Mouse (Mus musculus) urinary bladder, adult 2 months (tissue): ENCODE results near the gene Mfsd11. TPM values are rescaled to one million over a fixed set of nuclear protein-coding genes. Genes with fewer than 3 reads are reported as not detected.

Source experiments
- polyA plus RNA-seq: library from polyadenylated mRNA; depleted of rRNA; stranded (reverse); fragments of >200 nt; gene quantifications from 2 replicates; pipeline ENCODE4 v1.2.3, GENCODE M21; 2012; rRNA removed

Mfsd11 gene
- polyA plus RNA-seq, 1 experiment, result 26.3 TPM

Other genes with a start within 250 kb of the Mfsd11 start
- gene Rhbdf2, start 225.4 kb upstream of the Mfsd11 start, polyA plus RNA-seq, result 15.4 and 17.0 TPM in 2 replicates
- 2.0 and 3.1 TPM in 2 replicates for gene Prcd, start 198.9 kb upstream of the Mfsd11 start, polyA plus RNA-seq
- 156 and 160 TPM in 2 replicates for gene Cygb, start 198.1 kb upstream of the Mfsd11 start, polyA plus RNA-seq
- gene St6galnac1, start 76.9 kb upstream of the Mfsd11 start, polyA plus RNA-seq, result 0.03 TPM in 1 of 2 replicates, not detected in the other
- gene Mxra7, start 24.4 kb upstream of the Mfsd11 start, polyA plus RNA-seq, result 42.8 and 63.1 TPM in 2 replicates
- 32.0 and 36.5 TPM in 2 replicates for gene Mettl23, start 9.2 kb upstream of the Mfsd11 start, polyA plus RNA-seq
- 28.3 and 29.6 TPM in 2 replicates for gene Jmjd6, start 9.0 kb upstream of the Mfsd11 start, polyA plus RNA-seq
- 319 and 429 TPM in 2 replicates for gene Srsf2, start 654 bp downstream of the Mfsd11 start, polyA plus RNA-seq
- 0.13 and 0.22 TPM in 2 replicates for gene Mgat5b, start 66.4 kb downstream of the Mfsd11 start, polyA plus RNA-seq